Mouse (Mus musculus): ENCODE results near the gene Adamts4. TPM values are rescaled to one million over a fixed set of nuclear protein-coding genes. Genes with fewer than 3 reads are reported as not detected.
"Not testable (repeated sequence)": the region's sequence is repeated elsewhere in the genome, so short reads cannot be mapped to it uniquely, and the experiment has no call there.

The Adamts4 gene
- total RNA-seq, 2 experiments from 2014 or later = 4.0 to 5.1 TPM

- no peak for DNase-seq
Measured at GRCm38 (mm10) chr1:171230215-171230614, 20.0 kb upstream of the Adamts4 start.

- no peak for DNase-seq
Measured at GRCm38 (mm10) chr1:171231844-171232243, 18.4 kb upstream of the Adamts4 start.

GRCm38 (mm10) chr1:171232348-171232747 lies 17.9 kb upstream of the Adamts4 start:
- DNase-seq = no peak

- DNase-seq = peak; percentile 42
Measured at GRCm38 (mm10) chr1:171232800-171233730, 17.2 kb upstream of the Adamts4 start.

- DNase-seq = no peak
Measured at GRCm38 (mm10) chr1:171234126-171234525, 16.1 kb upstream of the Adamts4 start, which contains the start of gene Fcer1g. TSS of gene Fcer1g (minus strand) at chr1:171234365.

- no peak for DNase-seq
Measured at GRCm38 (mm10) chr1:171234538-171234937, 15.7 kb upstream of the Adamts4 start.

- DNase-seq = no peak
Measured at GRCm38 (mm10) chr1:171235791-171236190, 14.4 kb upstream of the Adamts4 start.

- DNase-seq = no peak
Measured at GRCm38 (mm10) chr1:171237438-171237837, 12.8 kb upstream of the Adamts4 start.

GRCm38 (mm10) chr1:171238463-171238862 lies 11.8 kb upstream of the Adamts4 start:
- peak; percentile 81 for DNase-seq

GRCm38 (mm10) chr1:171239992-171240744 lies 10.1 kb upstream of the Adamts4 start:
- DNase-seq = peak; percentile 74

GRCm38 (mm10) chr1:171240911-171241310 lies 9.3 kb upstream of the Adamts4 start:
- no peak for DNase-seq

GRCm38 (mm10) chr1:171241952-171242351 lies 8.3 kb upstream of the Adamts4 start:
- DNase-seq = not testable (repeated sequence)

GRCm38 (mm10) chr1:171245353-171245752 lies 4.9 kb upstream of the Adamts4 start:
- DNase-seq = no peak

GRCm38 (mm10) chr1:171246709-171247452 lies 3.3 kb upstream of the Adamts4 start:
- peak; percentile 98 for DNase-seq

- DNase-seq = no peak
Measured at GRCm38 (mm10) chr1:171247453-171247841, 2.8 kb upstream of the Adamts4 start.

GRCm38 (mm10) chr1:171247916-171248315 lies 2.3 kb upstream of the Adamts4 start:
- DNase-seq = no peak

- no peak for DNase-seq
Measured at GRCm38 (mm10) chr1:171248386-171249226, 1.6 kb upstream of the Adamts4 start.

GRCm38 (mm10) chr1:171250680-171251593 lies 716 bp downstream of the Adamts4 start, which contains the start of gene Ndufs2:
TSS of gene Ndufs2 (minus strand) at chr1:171251388.
- no peak for DNase-seq

GRCm38 (mm10) chr1:171251594-171252324 lies 1.5 kb downstream of the Adamts4 start:
- DNase-seq = peak; percentile 63

Data from adrenal gland, postnatal 10 days (tissue).